Mouse (Mus musculus): Measurements from ENCODE around the gene Ftsj1.

GRCm38 (mm10) chrX:8288621-8289020, 36.4 kb upstream of the Ftsj1 start:
- TF ChIP-seq POLR2A (IDR thresholded peaks at IDR 0.05; ENCODE audit: control insufficient read depth, low read depth, low read length) (no peak), CTCF (IDR thresholded peaks at IDR 0.05; ENCODE audit: control insufficient read depth, insufficient read depth, insufficient replicate concordance, low read depth, low read length) (no peak)
